Mouse (Mus musculus): ENCODE measurements around the gene Il34. TPM values are rescaled to one million over a fixed set of nuclear protein-coding genes. Genes with fewer than 3 reads are reported as not detected.

The Il34 gene
- polyA plus RNA-seq, 1 experiment = not detected

GRCm38 (mm10) chr8:110804825-110805514, 754 bp downstream of the Il34 start:
- TF ChIP-seq CTCF (IDR thresholded peaks at IDR 0.05; ENCODE audit: insufficient read depth, low read depth, low read length) = no peak
- no peak for TF ChIP-seq POLR2A (IDR thresholded peaks at IDR 0.05; ENCODE audit: insufficient read depth, low read depth, low read length)
- H3K4me1 ChIP-seq (ENCODE audit: control insufficient read depth, insufficient read depth, low read length) = peaks cover 11% of the 10 kb centered on the region
- 49% methylated on average over 3 of the region's 3 CpGs for WGBS
- no peak overlapping the region for H3K27ac ChIP-seq (ENCODE audit: insufficient read depth, low read depth, low read length)
- no peak overlapping the region for H3K4me3 ChIP-seq (ENCODE audit: insufficient read depth, low read depth, low read length)

DNA sequence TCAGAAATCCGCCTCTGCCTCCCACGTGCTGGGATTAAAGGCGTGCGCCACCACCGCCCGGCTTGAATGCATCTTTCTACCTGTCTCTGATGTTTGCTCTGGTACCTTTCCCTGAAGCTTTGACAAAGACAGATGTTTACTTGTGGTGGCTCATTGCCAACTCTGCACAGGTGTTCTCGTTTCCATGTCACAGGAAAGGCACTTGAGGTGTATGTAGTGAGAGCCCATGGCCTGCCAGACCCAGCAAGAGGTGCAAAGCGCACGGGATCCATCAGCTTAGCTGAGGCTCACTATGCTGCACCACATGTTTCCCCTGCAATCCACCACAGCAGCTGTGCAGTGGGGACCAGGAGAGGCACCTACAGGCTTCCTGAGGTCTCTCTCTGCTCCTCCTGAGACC, 1.9 kb downstream of the Il34 start:
- H3K4me1 ChIP-seq (ENCODE audit: control insufficient read depth, insufficient read depth, low read length) = peaks cover 11% of the 10 kb centered on the region
- TF ChIP-seq POLR2A (IDR thresholded peaks at IDR 0.05; ENCODE audit: insufficient read depth, low read depth, low read length) (no peak), CTCF (IDR thresholded peaks at IDR 0.05; ENCODE audit: insufficient read depth, low read depth, low read length) (no peak)
- no peak overlapping the region for H3K4me3 ChIP-seq (ENCODE audit: insufficient read depth, low read depth, low read length)
- no peak overlapping the region for H3K27ac ChIP-seq (ENCODE audit: insufficient read depth, low read depth, low read length)
- 90% methylated on average over 9 of the region's 9 CpGs for WGBS

DNA sequence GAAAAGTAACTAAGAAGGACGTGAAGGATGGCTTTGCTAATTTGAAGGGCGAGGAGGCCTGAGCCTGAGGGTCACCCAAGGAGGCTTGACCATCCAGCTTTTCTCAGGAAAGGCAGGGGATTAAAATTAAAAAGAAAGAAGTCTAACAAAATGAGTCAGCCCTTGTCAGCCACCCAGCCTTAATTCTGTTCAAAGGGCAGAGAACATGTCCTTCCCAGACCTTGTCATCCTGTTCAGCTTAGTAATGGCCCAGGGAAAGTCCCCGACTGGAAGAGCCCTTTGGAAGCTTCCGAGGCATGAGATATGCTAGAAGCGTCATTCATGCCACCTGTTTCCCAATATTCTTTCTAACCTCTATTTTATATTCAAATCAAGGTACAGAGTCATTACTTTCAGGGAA, 2.7 kb downstream of the Il34 start:
- no peak for TF ChIP-seq POLR2A (IDR thresholded peaks at IDR 0.05; ENCODE audit: insufficient read depth, low read depth, low read length)
- TF ChIP-seq CTCF (IDR thresholded peaks at IDR 0.05; ENCODE audit: insufficient read depth, low read depth, low read length) = no peak
- Histone ChIP-seq H3K4me3 (ENCODE audit: insufficient read depth, low read depth, low read length) (no peak overlapping the region), H3K27ac (ENCODE audit: insufficient read depth, low read depth, low read length) (no peak overlapping the region), H3K4me1 (ENCODE audit: control insufficient read depth, insufficient read depth, low read length) (peaks cover 7% of the 10 kb centered on the region)
- 89% methylated on average over 5 of the region's 5 CpGs for WGBS

DNA sequence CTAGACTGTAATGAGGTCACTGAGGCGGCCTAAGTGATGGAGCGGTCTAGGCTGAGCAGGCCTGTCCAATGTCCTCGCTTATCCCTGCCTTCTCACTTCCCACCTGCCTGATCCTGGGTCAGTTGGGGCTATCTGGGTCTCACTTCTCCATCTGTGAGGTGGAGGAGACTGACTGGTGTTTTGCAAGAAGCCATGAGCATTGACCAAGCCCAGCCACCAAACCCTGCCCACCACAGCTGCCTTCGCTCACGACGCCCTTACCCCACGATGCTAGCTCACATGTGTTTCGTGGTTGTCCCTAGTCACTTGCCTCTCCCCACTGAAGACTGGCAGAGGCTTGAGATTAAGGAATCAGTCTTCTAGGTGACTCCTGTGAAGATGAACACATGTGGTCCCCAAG, 8.6 kb downstream of the Il34 start:
- Histone ChIP-seq H3K4me1 (ENCODE audit: control insufficient read depth, insufficient read depth, low read length) (peaks cover 15% of the 10 kb centered on the region), H3K4me3 (ENCODE audit: insufficient read depth, low read depth, low read length) (no peak overlapping the region), H3K27ac (ENCODE audit: insufficient read depth, low read depth, low read length) (no peak overlapping the region)
- 98% methylated on average over 8 of the region's 8 CpGs for WGBS
- TF ChIP-seq POLR2A (IDR thresholded peaks at IDR 0.05; ENCODE audit: insufficient read depth, low read depth, low read length) (no peak), CTCF (IDR thresholded peaks at IDR 0.05; ENCODE audit: insufficient read depth, low read depth, low read length) (no peak)

DNA sequence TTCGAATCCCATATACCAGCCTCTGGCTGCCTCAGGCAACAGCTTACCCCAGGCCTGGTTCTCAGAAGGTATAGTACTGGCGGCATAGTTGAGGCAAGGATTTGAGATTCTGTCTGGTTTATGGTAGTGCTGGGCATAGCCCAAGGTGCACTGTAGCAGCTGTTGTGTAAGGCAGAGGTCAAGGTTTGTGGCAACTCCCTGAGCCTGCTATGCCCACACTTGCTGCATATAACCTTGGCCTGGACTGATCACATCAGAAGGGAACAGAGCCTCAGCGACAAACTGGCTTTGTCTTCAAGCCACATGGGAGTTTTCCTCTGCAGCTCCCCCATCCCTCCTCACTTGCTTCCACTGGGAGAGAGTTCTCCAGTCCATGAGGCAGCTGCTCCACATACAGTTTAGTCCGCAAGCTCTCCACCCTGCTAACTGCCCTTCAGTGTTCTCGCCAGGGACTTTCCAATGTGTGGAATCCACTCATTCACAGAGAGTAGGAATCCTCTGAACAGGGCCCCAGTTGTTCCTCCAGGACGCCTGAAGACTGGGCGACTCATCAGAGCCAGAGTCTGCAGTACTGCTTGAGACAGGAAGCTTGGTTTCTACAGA, 11.3 kb downstream of the Il34 start:
- TF ChIP-seq POLR2A (IDR thresholded peaks at IDR 0.05; ENCODE audit: insufficient read depth, low read depth, low read length) = no peak
- TF ChIP-seq CTCF (IDR thresholded peaks at IDR 0.05; ENCODE audit: insufficient read depth, low read depth, low read length) = no peak
- Histone ChIP-seq H3K27ac (ENCODE audit: insufficient read depth, low read depth, low read length) (no peak overlapping the region), H3K4me3 (ENCODE audit: insufficient read depth, low read depth, low read length) (no peak overlapping the region), H3K4me1 (ENCODE audit: control insufficient read depth, insufficient read depth, low read length) (peaks cover 24% of the 10 kb centered on the region)
- WGBS = 87% methylated on average over 7 of the region's 7 CpGs

GRCm38 (mm10) chr8:110793936-110794335, 11.8 kb downstream of the Il34 start:
- no peak overlapping the region for H3K4me3 ChIP-seq (ENCODE audit: insufficient read depth, low read depth, low read length)
- peaks cover 29% of the 10 kb centered on the region for H3K4me1 ChIP-seq (ENCODE audit: control insufficient read depth, insufficient read depth, low read length)
- 92% methylated on average over 9 of the region's 9 CpGs for WGBS
- TF ChIP-seq POLR2A (IDR thresholded peaks at IDR 0.05; ENCODE audit: insufficient read depth, low read depth, low read length) (no peak), CTCF (IDR thresholded peaks at IDR 0.05; ENCODE audit: insufficient read depth, low read depth, low read length) (no peak)
- no peak overlapping the region for H3K27ac ChIP-seq (ENCODE audit: insufficient read depth, low read depth, low read length)

DNA sequence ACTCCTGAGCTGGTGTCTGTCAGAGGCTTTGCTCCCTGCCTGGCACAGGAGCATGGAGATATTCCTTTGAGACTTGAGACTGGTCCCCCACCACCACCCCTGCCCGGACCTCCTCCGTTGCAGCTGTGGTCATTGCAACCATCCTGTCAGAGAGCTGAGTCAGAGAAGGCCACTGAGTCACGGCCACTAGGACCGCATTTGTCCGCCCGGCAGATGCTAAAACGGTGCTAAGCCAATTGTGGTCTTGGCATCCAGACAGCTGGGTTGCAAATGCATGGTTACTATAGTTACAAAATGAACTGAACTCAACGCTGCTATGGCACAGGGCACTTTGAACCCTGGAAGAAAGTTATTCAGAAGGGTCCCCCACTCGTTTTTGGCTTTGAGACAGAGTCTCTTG, 12.2 kb downstream of the Il34 start:
- Histone ChIP-seq H3K4me3 (ENCODE audit: insufficient read depth, low read depth, low read length) (no peak overlapping the region), H3K27ac (ENCODE audit: insufficient read depth, low read depth, low read length) (0 out of 2 replicates have a peak overlapping the region, but pooled peaks have one; percentile 3), H3K4me1 (ENCODE audit: control insufficient read depth, insufficient read depth, low read length) (peaks cover 29% of the 10 kb centered on the region)
- 34% methylated on average over 9 of the region's 9 CpGs for WGBS
- TF ChIP-seq CTCF (IDR thresholded peaks at IDR 0.05; ENCODE audit: insufficient read depth, low read depth, low read length) (no peak), POLR2A (IDR thresholded peaks at IDR 0.05; ENCODE audit: insufficient read depth, low read depth, low read length) (no peak)

DNA sequence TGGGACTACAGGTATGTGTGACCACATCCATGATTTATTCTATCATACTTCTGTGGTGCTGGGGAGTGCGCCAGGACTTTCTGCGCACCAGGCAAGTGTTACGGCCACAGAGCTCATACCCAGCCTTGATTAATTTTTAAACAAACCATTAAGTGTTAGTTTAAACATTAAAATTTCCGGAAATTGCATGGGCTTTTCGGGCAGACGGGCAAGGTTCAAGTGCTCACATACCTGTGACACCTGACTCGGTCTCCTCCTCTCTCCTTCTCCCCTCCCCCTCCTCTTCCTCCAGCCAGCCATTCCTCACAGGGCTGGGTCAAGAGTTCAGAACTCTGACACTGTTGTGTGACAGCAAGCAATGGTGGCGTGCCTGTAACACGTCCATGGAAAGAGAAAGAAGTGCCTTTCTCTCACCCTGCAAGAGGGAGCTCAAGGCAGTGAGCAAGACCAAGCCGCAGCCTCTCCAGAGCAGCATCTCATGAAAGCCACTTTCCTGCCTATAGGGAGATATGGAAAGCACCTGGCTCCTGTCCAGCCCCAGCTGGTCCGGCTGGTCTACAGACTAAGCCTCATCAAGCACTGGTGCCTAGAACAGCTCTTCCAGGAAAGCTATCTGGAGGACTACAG, 13.0 kb downstream of the Il34 start:
- Histone ChIP-seq H3K4me1 (ENCODE audit: control insufficient read depth, insufficient read depth, low read length) (peaks cover 29% of the 10 kb centered on the region), H3K4me3 (ENCODE audit: insufficient read depth, low read depth, low read length) (no peak overlapping the region), H3K27ac (ENCODE audit: insufficient read depth, low read depth, low read length) (no peak overlapping the region)
- WGBS = 77% methylated on average over 11 of the region's 11 CpGs
- TF ChIP-seq CTCF (IDR thresholded peaks at IDR 0.05; ENCODE audit: insufficient read depth, low read depth, low read length) = no peak
- no peak for TF ChIP-seq POLR2A (IDR thresholded peaks at IDR 0.05; ENCODE audit: insufficient read depth, low read depth, low read length)

DNA sequence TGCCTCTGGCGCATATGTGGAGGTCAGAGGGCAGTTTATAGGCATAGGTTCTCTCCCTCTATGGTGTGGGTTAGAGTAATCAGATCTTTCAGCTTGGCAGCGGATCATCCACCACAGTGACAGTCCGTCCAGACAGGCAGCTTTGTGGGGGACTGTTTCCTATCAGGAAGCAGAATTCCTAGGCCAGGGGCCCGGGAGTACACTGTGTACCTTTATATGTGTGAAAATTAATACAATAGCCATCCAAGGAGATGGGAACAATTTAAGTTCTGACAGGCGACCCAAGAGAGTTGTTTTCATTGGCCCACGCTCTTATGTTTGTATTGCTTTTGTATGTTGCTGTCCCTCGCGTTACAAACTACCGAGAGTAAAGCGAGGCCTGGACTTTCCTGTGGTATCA, 14.6 kb downstream of the Il34 start:
- no peak overlapping the region for H3K27ac ChIP-seq (ENCODE audit: insufficient read depth, low read depth, low read length)
- peaks cover 29% of the 10 kb centered on the region for H3K4me1 ChIP-seq (ENCODE audit: control insufficient read depth, insufficient read depth, low read length)
- no peak overlapping the region for H3K4me3 ChIP-seq (ENCODE audit: insufficient read depth, low read depth, low read length)
- 84% methylated on average over 10 of the region's 10 CpGs for WGBS
- TF ChIP-seq CTCF (IDR thresholded peaks at IDR 0.05; ENCODE audit: insufficient read depth, low read depth, low read length) (no peak), POLR2A (IDR thresholded peaks at IDR 0.05; ENCODE audit: insufficient read depth, low read depth, low read length) (no peak)

All from olfactory bulb, adult 2 months (tissue).